Mouse (Mus musculus) CD4-positive naive resting alpha-beta T cell, adult 76 days (primary cell): ENCODE results near the gene Mymk. TPM values are rescaled to one million over a fixed set of nuclear protein-coding genes. Genes with fewer than 3 reads are reported as not detected.

Source experiments
- total RNA-seq: library from RNA; stranded (reverse); gene quantifications from one replicate; pipeline ENCODE4 v1.2.4, GENCODE M21; 2023

The Mymk gene
- total RNA-seq = not detected

GRCm38 (mm10) chr2:27071978-27072377 is at the start of gene Mymk:
TSS of gene Mymk (minus strand) at chr2:27072179.

GRCm38 (mm10) chr2:27079152-27079584 is 7.2 kb upstream of the Mymk start, which contains the start of gene Adamtsl2:
TSS of gene Adamtsl2 (plus strand) at chr2:27079379.

GRCm38 (mm10) chr2:27027618-27028436 is 44.2 kb downstream of the Mymk start, which contains the start of gene Slc2a6:
TSS of gene Slc2a6 (minus strand) at chr2:27027998.

Other genes starting within 250 kb of the Mymk start
- gene Abo, start 207.2 kb downstream of the Mymk start, total RNA-seq = not detected
- gene Surf6, start 169.3 kb downstream of the Mymk start, total RNA-seq = 62.8 TPM
- 16.6 TPM for gene Med22, start 161.5 kb downstream of the Mymk start, total RNA-seq
- 1,114 TPM for gene Rpl7a, start 161.4 kb downstream of the Mymk start, total RNA-seq
- gene Surf2, start 155.8 kb downstream of the Mymk start, total RNA-seq = 45.4 TPM
- gene Surf1, start 155.6 kb downstream of the Mymk start, total RNA-seq = 67.8 TPM
- gene Surf4, start 138.3 kb downstream of the Mymk start, total RNA-seq = 85.7 TPM
- gene Stkld1, start 138.1 kb downstream of the Mymk start, total RNA-seq = not detected
- gene Rexo4, start 107.8 kb downstream of the Mymk start, total RNA-seq = 56.8 TPM
- not detected for gene Adamts13, start 98.8 kb downstream of the Mymk start, total RNA-seq
- gene Cacfd1, start 62.3 kb downstream of the Mymk start, total RNA-seq = 27.6 TPM
- gene Slc2a6, start 44.2 kb downstream of the Mymk start, total RNA-seq = 1.2 TPM
- gene Adamtsl2, start 7.2 kb upstream of the Mymk start, total RNA-seq = not detected
- gene Fam163b, start 70.3 kb upstream of the Mymk start, total RNA-seq = not detected
- not detected for gene Dbh, start 93.1 kb upstream of the Mymk start, total RNA-seq
- 0.35 TPM for gene Sardh, start 176.2 kb upstream of the Mymk start, total RNA-seq